Mouse (Mus musculus): ENCODE measurements around the gene Prss30.
"Not testable (repeated sequence)": the region's sequence is repeated elsewhere in the genome, so short reads cannot be mapped to it uniquely, and the experiment has no call there.

Gene Prss30

GRCm38 (mm10) chr17:23984989-23985388 lies 4.6 kb upstream of the Prss30 start:
- DNase-seq (ENCODE audit: low spot score), result no peak

GRCm38 (mm10) chr17:23982912-23983311 lies 2.5 kb upstream of the Prss30 start:
- no peak for DNase-seq (ENCODE audit: low spot score)

GRCm38 (mm10) chr17:23979471-23979870 lies 895 bp downstream of the Prss30 start:
- DNase-seq (ENCODE audit: low spot score), result no peak

- no peak for DNase-seq (ENCODE audit: low spot score)
Observed at GRCm38 (mm10) chr17:23976665-23977064, 3.7 kb downstream of the Prss30 start.

GRCm38 (mm10) chr17:23971315-23971714 lies 9.1 kb downstream of the Prss30 start:
- no peak for DNase-seq (ENCODE audit: low spot score)

- DNase-seq (ENCODE audit: low spot score), result peak; percentile 58
Observed at GRCm38 (mm10) chr17:23969231-23969630, 11.1 kb downstream of the Prss30 start.

- no peak for DNase-seq (ENCODE audit: low spot score)
Observed at GRCm38 (mm10) chr17:23968780-23969179, 11.6 kb downstream of the Prss30 start.

GRCm38 (mm10) chr17:23966658-23967401 lies 13.5 kb downstream of the Prss30 start:
- DNase-seq (ENCODE audit: low spot score), result no peak

GRCm38 (mm10) chr17:23965805-23966425 lies 14.5 kb downstream of the Prss30 start:
- DNase-seq (ENCODE audit: low spot score), result no peak

GRCm38 (mm10) chr17:23961573-23962122 lies 18.7 kb downstream of the Prss30 start:
- DNase-seq (ENCODE audit: low spot score), result no peak

- DNase-seq (ENCODE audit: low spot score), result peak; percentile 31
Observed at GRCm38 (mm10) chr17:23960084-23960738, 20.2 kb downstream of the Prss30 start.

- no peak for DNase-seq (ENCODE audit: low spot score)
Observed at GRCm38 (mm10) chr17:23955174-23955573, 25.2 kb downstream of the Prss30 start, which contains the start of gene Sbpl. Gene Sbpl, minus strand, starts transcription at chr17:23955274.

- DNase-seq (ENCODE audit: low spot score), result not testable (repeated sequence)
Observed at GRCm38 (mm10) chr17:23950828-23951227, 29.5 kb downstream of the Prss30 start.

GRCm38 (mm10) chr17:23949068-23949467 lies 31.3 kb downstream of the Prss30 start:
- no peak for DNase-seq (ENCODE audit: low spot score)

- not testable (repeated sequence) for DNase-seq (ENCODE audit: low spot score)
Observed at GRCm38 (mm10) chr17:23947486-23947885, 32.9 kb downstream of the Prss30 start.

- DNase-seq (ENCODE audit: low spot score), result no peak
Observed at GRCm38 (mm10) chr17:23941372-23941771, 39.0 kb downstream of the Prss30 start, which contains the start of gene Sbp. Gene Sbp, plus strand, starts transcription at chr17:23941672.

GRCm38 (mm10) chr17:23931157-23931556 lies 49.2 kb downstream of the Prss30 start:
- DNase-seq (ENCODE audit: low spot score), result no peak

GRCm38 (mm10) chr17:23925090-23925493 lies 55.3 kb downstream of the Prss30 start:
- no peak for DNase-seq (ENCODE audit: low spot score)

- peak; percentile 47 for DNase-seq (ENCODE audit: low spot score)
Observed at GRCm38 (mm10) chr17:23924531-23925007, 55.8 kb downstream of the Prss30 start.

Data from urinary bladder, postnatal 10 days (tissue).